Mouse (Mus musculus) Patski (cell line): ENCODE measurements around the gene 2310034G01Rik. TPM values are rescaled to one million over a fixed set of nuclear protein-coding genes. Genes with fewer than 3 reads are reported as not detected.

Experiments
- ATAC-seq: fragments of 100-300 bp; one replicate; pipeline ENCODE4 v1.8.0; 2021
- CTCF ChIA-PET: fragments of 350-600 bp; sonication (Branson Sonifier 250); formaldehyde crosslinking; loops from one replicate; lab custom pipeline; 2022; ENCODE audit warnings: inconsistent platforms; lab: Charles Lee
- POLR2A ChIA-PET: fragments of 350-600 bp; sonication (Branson Sonifier 250); formaldehyde crosslinking; loops from one replicate; lab custom pipeline; 2022; ENCODE audit warnings: antibody characterized with exemption, inconsistent platforms; lab: Charles Lee
- DNase-seq: peaks from one replicate; pipeline ENCODE4 v3.0.0-alpha.2; 2011; ENCODE audit warnings: low read depth, low spot score
- H3K27me3 ChIP-seq: fragments of 371-371 bp; one replicate; pipeline ENCODE4 v1.5.1; 2021
- CTCF ChIP-seq: fragments of 100-300 bp; IDR thresholded peaks from one replicate; pipeline ENCODE4 v1.5.1; 2021
- in situ Hi-C: fragments of 300-500 bp; cut with MboI; formaldehyde crosslinking; loops from 3 replicates; pipeline ENCODE4 v1.11.1; 2018; ENCODE audit warnings: low pct_unique_long_range_greater_than_20kb, mixed read lengths
- polyA plus RNA-seq: library from polyadenylated mRNA; unstranded; gene quantifications from one replicate; pipeline ENCODE4 v1.2.3, GENCODE M21; 2021

The 2310034G01Rik gene
- polyA plus RNA-seq, 1 experiment from 2014 or later = 0.42 TPM

- in situ Hi-C loops = loop anchor here (5.0 kb wide), 2 partner anchors 53 to 138 kb away; no protein-coding TSS in a partner anchor
- ATAC-seq = no peak
- POLR2A ChIA-PET = interaction anchor here (1.0 to 1.4 kb wide), 2 partner anchors 106 to 135 kb away, joined by 4 to 5 read pairs; no protein-coding TSS in a partner anchor
- CTCF ChIA-PET = no interaction called here
- H3K27me3 ChIP-seq = no peaks in the 10 kb centered on the region
- DNase-seq = no peak
- TF ChIP-seq CTCF = no peak
Observed at GRCm38 (mm10) chr19:46394712-46395108, 44.6 kb upstream of the 2310034G01Rik start.

DNA sequence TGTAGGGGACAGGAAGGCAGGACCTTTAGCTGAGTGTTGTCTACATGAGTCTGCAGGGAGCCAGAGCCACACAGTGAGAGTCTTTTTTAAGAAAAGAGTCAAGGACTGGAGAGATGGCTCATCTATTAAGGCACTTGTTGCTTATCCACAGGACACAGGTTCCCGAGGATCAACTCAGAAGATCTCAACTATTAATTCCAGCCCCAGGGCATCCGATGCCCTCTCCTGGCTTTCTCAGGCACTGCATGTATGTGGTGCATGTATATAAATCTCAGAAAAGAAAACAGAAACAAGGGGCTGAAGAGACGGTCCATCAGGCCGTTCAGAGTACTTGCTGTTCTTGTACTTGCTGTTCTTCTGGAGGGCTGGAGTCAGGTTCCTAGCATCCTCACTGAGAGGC, 41.9 kb upstream of the 2310034G01Rik start:
- ATAC-seq (no peak), DNase-seq (no peak)
- H3K27me3 ChIP-seq = no peaks in the 10 kb centered on the region
- in situ Hi-C loops = no loop called here
- ChIA-PET CTCF (interaction anchor here (0.8 kb wide), 1 partner anchor 12 kb away, joined by 4 read pairs; no protein-coding TSS in a partner anchor), POLR2A (interaction anchor here (0.6 to 1.1 kb wide), 3 partner anchors 23 to 139 kb away, joined by 3 read pairs; no protein-coding TSS in a partner anchor)
- peak; percentile 86 for TF ChIP-seq CTCF

- no peak for ATAC-seq
- TF ChIP-seq CTCF = no peak
Observed at GRCm38 (mm10) chr19:46389872-46390271, 39.8 kb upstream of the 2310034G01Rik start.

GRCm38 (mm10) chr19:46382275-46382674, 32.2 kb upstream of the 2310034G01Rik start:
- TF ChIP-seq CTCF = no peak
- no peak for ATAC-seq
- in situ Hi-C loops = no loop called here
- no peaks in the 10 kb centered on the region for H3K27me3 ChIP-seq
- no peak for DNase-seq
- ChIA-PET CTCF (no interaction called here), POLR2A (interaction anchor here (0.7 kb wide), 1 partner anchor 64 kb away, joined by 3 read pairs; no protein-coding TSS in a partner anchor)

More at GRCm38 (mm10) chr19:46389872-46390271, 39.8 kb upstream of the 2310034G01Rik start:
- POLR2A ChIA-PET = interaction anchor here (1.5 kb wide), 1 partner anchor 14 kb away, joined by 3 read pairs; no protein-coding TSS in a partner anchor
- CTCF ChIA-PET = interaction anchor here (2.0 kb wide), 1 partner anchor 10 kb away, joined by 5 read pairs; no protein-coding TSS in a partner anchor
- in situ Hi-C loops = no loop called here
- no peaks in the 10 kb centered on the region for H3K27me3 ChIP-seq
- no peak for DNase-seq

GRCm38 (mm10) chr19:46375891-46376290, 25.8 kb upstream of the 2310034G01Rik start:
- POLR2A ChIA-PET = interaction anchor here (1.4 kb wide), 1 partner anchor 14 kb away, joined by 3 read pairs; no protein-coding TSS in a partner anchor
- DNase-seq = no peak
- CTCF ChIA-PET = no interaction called here
- in situ Hi-C loops = no loop called here
- no peak for ATAC-seq
- no peak for TF ChIP-seq CTCF
- H3K27me3 ChIP-seq = no peaks in the 10 kb centered on the region

DNA sequence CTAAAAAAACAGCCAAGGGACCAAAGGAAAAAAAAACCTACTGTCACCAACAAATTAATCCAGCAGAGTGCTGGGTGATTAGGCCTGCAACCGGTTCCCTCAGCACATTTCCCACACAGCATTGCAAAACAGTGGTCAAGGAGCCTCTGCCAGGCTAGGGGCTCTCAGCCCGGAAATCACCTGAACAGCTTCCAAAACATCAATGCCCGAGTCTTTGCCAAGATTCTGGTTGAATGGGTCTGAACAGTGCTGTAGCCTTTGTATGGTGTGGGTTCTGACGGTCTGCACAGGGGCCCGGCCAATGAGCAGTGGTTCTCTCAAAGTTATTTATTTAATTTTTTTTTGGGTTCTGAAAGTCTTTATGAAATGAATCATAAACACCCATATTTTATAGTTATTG, 25.4 kb upstream of the 2310034G01Rik start:
- DNase-seq (no peak), ATAC-seq (no peak)
- in situ Hi-C loops = no loop called here
- CTCF ChIA-PET = no interaction called here
- TF ChIP-seq CTCF = no peak
- no peaks in the 10 kb centered on the region for H3K27me3 ChIP-seq
- POLR2A ChIA-PET = interaction anchor here (1.4 kb wide), 1 partner anchor 15 kb away, joined by 3 read pairs; no protein-coding TSS in a partner anchor

GRCm38 (mm10) chr19:46374477-46375088, 24.5 kb upstream of the 2310034G01Rik start:
- POLR2A ChIA-PET = interaction anchor here (1.4 kb wide), 1 partner anchor 16 kb away, joined by 3 read pairs; no protein-coding TSS in a partner anchor

DNA sequence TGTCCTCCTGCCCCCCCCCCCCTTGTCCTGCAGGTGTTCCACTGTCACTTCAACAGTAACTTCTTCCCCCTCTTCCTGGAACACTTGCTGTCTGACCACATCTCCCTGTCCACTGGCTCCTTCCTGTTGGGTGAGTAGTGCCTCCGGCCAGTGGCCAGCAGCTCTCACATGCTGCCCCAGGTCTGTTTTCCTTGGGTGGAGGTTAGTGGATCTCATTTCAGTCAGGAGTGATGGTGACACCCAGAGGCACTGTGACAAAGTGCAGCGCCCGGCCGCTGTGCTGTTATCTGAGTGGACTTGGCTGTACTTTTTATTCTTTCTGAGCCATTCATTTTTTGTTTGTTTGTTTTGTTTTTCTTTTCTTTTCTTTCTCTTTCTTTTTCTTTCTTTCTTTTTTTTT, 19.1 kb upstream of the 2310034G01Rik start:
- ATAC-seq (peak; percentile 72), DNase-seq (no peak)
- peak; percentile 97 for TF ChIP-seq CTCF
- POLR2A ChIA-PET = interaction anchor here (0.6 to 0.9 kb wide), 2 partner anchors 21 to 23 kb away, joined by 3 to 4 read pairs; no protein-coding TSS in a partner anchor
- CTCF ChIA-PET = interaction anchor here (0.9 to 1.4 kb wide), 5 partner anchors 13 to 67 kb away, joined by 3 to 4 read pairs (median 4); partner anchors contain the start of genes Nfkb2 and Sufu
- in situ Hi-C loops = loop anchor here (10.0 kb wide), 1 partner anchor 234 kb away; the partner anchor contains the start of gene Elovl3
- no peaks in the 10 kb centered on the region for H3K27me3 ChIP-seq

More at GRCm38 (mm10) chr19:46374477-46375088, 24.5 kb upstream of the 2310034G01Rik start:
- TF ChIP-seq CTCF = no peak
- CTCF ChIA-PET = no interaction called here
- H3K27me3 ChIP-seq = no peaks in the 10 kb centered on the region
- DNase-seq = no peak
- in situ Hi-C loops = no loop called here
- no peak for ATAC-seq

DNA sequence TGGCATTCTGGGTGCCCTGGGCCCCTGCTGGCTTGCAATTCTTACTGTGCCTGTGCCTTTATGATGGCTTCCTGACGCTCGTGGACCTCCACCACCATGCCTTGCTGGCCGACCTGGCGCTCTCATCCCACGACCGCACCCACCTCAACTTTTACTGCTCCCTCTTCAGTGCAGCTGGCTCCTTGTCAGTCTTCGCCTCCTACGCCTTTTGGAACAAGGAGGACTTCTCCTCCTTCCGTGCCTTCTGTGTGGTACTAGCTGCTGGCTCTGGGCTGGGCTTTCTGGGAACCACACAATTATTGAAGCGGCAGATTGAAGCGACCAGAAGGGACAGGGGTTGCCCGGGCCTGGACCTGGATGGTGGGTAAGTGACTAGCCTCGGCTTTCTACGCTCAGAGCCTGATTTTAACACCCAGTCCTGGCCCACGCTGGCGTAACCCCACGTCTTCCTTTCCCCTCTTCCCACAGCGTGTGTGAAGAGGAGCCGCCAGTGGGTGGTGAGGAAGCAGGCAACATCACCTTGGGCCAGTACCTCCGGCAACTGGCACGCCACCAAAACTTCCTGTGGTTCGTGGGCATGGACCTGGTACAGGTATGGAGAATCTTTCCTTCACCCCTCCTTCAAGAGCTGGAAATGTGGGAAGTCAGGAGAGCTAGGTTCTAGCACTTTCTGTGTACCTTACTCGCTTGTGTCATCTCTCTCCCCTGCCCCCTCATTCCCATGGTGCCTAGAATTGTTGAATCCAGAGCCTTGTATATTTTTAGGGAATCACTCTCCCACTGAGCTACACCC, 17.9 kb upstream of the 2310034G01Rik start:
- ATAC-seq = no peak
- in situ Hi-C loops = loop anchor here (10.0 kb wide), 1 partner anchor 233 kb away; the partner anchor contains the start of gene Elovl3
- ChIA-PET CTCF (interaction anchor here (0.9 to 1.4 kb wide), 4 partner anchors 11 to 65 kb away, joined by 3 to 5 read pairs (median 4); partner anchors contain the start of gene Sufu), POLR2A (interaction anchor here (0.9 kb wide), 1 partner anchor 20 kb away, joined by 4 read pairs; no protein-coding TSS in a partner anchor)
- TF ChIP-seq CTCF = no peak
- no peaks in the 10 kb centered on the region for H3K27me3 ChIP-seq
- no peak for DNase-seq
